Mouse (Mus musculus) megakaryocyte progenitor cell, adult 5-6 weeks (primary cell): ENCODE results near the gene Elf2. TPM values are rescaled to one million over a fixed set of nuclear protein-coding genes. Genes with fewer than 3 reads are reported as not detected.

Experiments
- ATAC-seq: replicated peaks from 2 replicates; pipeline ENCODE4 v1.8.0; 2016; ENCODE audit warnings: mild to moderate bottlenecking, moderate TSS enrichment, inconsistent platforms; ENCODE audit not compliant: poor library complexity
- total RNA-seq, 2 experiments: library from RNA; stranded (forward) in 1 of 2; stranded (reverse) in 1 of 2; fragments of 157-497, 149-512 nt in 1 of 2; fragments of 200-1000 nt in 1 of 2; gene quantifications; 2 replicates each; pipeline versions ENCODE4 v1.2.3 to v1.2.4; 2015 to 2017

The Elf2 gene
- total RNA-seq, 2 experiments from 2014 or later: 43.1 to 96.0 TPM

GRCm38 (mm10) chr3:51239541-51239940, 100.9 kb downstream of the Elf2 start:
- ATAC-seq: no peak

- ATAC-seq: peak; percentile 61
These were observed 101.9 kb downstream of the Elf2 start for GRCm38 (mm10) chr3:51238515-51238914.

- ATAC-seq: no peak
These were observed 105.8 kb downstream of the Elf2 start for GRCm38 (mm10) chr3:51234752-51235055.

DNA sequence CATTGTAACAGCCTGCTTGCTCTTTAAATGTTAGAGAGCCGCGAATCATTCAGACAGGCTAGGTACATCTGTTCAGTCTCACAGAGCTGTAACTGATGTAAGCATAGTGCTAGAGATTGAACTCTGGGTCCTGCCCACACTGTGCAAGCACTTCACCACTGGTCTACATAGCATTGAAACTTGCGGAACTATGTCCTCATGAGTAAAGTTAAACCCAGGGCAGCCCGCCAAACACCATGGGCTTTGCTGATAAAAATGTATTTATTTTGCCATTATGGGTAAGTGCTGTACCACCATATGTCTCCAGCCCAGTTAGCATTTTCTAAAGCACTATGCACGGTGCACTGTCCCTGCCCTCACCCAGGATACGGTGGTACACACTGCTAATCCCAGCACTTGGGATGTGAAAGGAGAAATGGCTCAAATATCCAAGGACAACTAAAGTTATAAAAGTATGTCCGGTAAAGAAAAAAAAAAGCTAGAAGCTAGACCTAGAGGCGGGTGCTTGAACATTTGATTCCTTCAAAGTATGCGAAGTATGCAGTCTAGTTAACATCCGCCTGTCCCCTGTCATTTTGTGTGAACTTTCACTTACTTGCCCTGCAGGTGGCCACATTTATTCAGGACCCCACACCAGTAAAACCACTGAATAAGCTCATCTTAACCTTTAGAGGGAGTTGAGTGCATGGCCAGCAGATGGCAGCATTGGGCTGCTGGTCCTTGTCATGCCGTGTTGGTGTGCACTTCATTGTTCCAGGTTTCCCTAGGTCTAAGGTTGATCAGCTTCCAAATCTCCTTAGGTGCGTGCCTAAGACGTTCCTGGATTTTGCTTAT, 106.3 kb downstream of the Elf2 start:
- peak; percentile 63 for ATAC-seq

- ATAC-seq: no peak
These were observed 107.0 kb downstream of the Elf2 start for GRCm38 (mm10) chr3:51233474-51233873.

DNA sequence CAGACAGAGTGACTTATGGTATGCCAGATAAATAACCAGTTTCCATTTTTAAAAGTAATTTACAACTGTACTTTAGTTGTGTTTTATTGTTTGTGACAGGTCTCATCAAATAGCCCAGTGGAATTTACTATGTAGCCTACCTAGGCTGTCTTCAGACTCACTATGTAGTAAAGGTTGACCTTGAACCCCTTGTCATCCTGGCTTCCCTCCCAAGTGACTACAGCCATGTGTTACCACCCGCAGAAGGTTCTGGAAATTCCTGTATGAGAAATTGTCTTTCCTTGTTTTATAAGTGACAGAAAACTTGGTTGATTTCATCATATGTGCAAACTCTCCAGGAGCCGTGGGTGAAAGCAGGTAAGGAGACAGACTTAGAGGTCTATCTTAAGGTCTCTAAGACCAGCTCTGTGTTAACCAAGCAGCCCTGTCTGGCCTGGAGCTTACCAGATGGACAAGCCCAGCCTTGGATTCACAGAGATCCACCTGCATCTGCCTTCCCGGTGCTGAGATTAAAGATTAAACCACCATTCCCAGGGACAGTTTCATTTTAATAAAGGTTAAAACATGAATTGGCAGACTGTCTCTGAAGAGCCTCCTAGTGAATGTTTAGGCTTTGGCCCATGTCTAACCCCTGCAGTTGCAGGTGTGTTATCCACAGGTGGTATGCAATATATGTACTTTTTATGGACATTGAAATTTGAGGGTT, 108.1 kb downstream of the Elf2 start:
- ATAC-seq: no peak

DNA sequence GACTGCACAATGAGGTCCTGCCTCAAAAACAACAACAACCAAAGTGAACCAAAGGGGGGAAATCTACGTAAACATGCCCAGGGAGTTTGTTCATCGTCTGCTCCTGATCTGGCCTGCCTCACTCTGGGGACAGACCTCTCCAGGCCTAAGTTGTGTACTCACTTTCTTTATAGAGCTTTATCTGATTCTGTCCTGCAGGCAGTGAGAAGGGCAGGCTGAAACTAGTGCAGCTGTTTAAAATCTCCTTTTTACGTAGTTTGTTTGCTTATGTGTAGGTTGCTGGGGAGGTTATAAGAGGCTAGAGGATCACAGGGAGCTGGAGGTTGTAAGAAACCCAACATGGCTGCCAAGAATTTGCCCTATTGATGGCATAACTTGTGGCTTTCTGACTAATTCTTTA, 109.0 kb downstream of the Elf2 start:
- ATAC-seq: no peak

DNA sequence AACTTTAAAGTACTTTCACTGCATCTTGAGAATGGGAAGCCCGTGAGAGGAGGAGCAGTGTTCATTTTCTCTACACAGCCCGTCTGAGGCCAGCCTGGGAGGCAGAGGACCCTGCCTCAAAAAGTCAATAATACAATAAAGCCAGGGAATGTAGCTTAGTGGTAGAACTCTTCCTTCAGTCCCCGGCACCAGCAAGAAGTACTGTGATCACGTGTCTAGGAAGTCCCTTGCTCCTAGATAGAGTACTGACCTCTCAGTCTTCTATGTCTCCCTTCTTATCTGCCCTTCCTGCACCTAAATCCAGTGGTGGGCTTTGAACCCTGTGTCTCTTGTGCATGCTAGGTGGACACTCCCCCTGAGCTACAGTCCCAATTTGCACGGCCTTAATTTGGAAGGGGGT, 109.6 kb downstream of the Elf2 start:
- ATAC-seq: no peak

GRCm38 (mm10) chr3:51230146-51230835, 110.2 kb downstream of the Elf2 start:
- peak; percentile 57 for ATAC-seq

DNA sequence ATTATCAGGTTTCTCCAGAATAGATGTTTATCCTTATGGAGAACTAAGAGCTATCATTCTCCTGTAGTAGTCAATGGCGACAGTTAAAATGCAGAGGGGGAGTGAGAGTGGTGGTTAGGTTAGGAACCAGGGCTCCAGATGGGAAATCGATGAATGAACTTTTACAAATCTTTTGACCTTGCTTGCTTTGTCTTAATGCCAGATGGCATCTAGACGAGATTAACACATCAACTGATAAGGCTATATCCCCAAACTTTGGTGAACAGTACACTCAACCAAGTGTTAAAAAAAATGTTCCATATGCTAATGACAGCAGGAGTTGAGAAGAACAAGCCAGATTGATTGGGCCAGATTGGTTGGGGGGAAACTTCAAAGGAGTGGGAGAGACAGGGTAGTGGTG, 111.2 kb downstream of the Elf2 start:
- ATAC-seq: no peak

DNA sequence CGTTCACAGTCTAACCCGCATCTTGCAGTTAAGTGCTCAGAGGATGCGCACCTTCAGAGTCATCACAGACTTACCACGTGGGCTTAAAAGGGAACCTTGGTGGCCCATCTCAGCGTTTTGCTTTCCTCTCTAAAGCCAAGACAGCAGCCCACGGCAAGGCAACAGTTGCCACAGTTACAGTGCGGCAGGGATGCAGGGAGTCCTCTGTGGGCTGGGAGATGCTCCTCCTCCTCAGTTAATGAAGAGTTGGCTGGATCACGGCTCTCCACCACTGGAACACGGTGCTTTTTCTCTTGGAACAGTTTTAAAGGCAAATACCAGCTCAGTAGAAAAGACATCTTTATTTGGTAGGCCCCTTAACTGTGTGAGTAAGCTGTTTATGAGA, 111.7 kb downstream of the Elf2 start:
- no peak for ATAC-seq

GRCm38 (mm10) chr3:51228038-51228820, 112.2 kb downstream of the Elf2 start:
- peak; percentile 47 for ATAC-seq

DNA sequence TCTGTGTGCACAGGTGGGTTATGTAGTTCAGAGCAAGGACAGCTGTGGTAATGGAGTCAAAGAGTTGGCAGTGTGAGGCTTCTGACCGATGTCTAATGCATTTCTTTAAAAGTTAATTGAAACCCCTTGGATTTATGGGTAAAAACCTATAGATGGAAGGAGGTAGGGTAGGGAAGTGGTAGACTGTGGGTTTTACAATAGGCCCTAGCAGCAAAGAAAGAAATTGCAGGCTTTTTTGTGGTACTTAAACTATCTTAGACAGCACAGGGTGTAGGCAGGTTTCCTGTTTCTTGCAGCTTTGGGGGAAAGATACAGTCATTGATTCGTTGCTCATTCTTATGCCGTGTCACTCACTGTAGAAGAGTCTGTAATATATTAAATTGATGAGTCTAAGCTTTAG, 113.9 kb downstream of the Elf2 start:
- ATAC-seq: peak; percentile 7; the same call in 1 of the 2 replicates

DNA sequence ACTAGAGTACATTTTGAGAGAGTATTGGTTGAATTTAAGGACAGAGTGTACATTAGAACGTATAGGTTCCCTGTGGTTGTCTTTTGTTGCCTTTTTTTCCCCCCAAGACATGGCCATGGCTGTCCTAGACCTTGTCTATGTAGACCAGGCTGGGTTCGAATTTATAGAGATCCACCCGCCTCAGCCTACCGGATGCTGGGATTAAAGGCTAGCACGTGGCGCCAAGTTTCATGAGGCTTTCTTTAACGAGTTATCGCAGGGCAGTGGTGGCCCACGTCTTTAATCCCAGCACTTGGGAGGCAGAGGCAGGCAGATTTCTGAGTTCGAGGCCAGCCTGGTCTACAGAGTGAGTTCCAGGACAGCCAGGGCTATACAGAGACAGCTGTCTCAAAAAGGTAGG, 114.5 kb downstream of the Elf2 start:
- ATAC-seq: no peak

GRCm38 (mm10) chr3:51225226-51225750, 115.2 kb downstream of the Elf2 start:
- ATAC-seq: no peak

DNA sequence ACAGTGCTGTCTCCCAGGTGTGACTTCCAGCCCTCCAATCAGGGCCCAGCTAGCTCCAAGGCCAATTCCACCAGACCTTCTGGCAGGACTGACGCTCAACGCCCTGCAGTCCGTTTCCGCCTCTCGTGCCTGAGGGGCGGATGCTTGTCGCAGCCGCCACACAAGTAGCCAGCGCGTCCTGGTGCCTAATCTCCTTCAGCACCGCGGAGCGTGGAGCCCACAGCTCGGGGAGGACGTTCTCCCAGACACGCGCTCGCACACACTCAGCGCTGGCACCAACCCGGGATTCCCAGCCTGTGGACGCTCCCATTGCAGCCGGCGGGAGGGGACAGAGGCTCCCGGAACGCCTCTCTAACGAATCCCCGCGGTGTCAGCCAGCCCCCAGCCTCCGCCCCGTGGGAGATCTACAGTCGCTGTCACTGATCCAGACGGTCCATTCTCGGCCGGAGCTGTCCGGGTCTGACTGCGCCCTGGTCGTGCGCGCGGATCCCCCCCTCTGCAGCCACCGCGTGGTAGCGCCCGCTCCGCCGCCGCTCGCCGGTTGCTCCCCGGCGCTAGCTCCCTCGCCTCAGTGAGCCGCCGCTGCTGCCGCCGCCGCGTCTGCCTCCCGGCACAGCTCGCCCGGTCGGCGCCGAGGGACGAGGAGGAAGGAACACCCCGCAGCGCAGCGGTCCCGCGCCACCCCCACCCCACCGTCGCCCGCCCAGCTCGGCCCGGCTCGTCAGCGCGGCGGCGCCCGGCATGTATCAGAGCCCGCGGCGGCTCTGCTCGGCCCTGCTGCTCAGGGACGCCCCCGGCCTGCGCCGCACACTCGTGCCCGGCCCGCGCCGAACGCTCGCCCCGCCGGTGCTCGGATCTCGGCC, 115.9 kb downstream of the Elf2 start, which contains the start of gene Noct:
Gene Noct, plus strand, starts transcription at position 85 of the 863 bp plus-strand sequence.
- peak; percentile 83 for ATAC-seq

GRCm38 (mm10) chr3:51223556-51223955, 116.9 kb downstream of the Elf2 start:
- ATAC-seq: no peak

DNA sequence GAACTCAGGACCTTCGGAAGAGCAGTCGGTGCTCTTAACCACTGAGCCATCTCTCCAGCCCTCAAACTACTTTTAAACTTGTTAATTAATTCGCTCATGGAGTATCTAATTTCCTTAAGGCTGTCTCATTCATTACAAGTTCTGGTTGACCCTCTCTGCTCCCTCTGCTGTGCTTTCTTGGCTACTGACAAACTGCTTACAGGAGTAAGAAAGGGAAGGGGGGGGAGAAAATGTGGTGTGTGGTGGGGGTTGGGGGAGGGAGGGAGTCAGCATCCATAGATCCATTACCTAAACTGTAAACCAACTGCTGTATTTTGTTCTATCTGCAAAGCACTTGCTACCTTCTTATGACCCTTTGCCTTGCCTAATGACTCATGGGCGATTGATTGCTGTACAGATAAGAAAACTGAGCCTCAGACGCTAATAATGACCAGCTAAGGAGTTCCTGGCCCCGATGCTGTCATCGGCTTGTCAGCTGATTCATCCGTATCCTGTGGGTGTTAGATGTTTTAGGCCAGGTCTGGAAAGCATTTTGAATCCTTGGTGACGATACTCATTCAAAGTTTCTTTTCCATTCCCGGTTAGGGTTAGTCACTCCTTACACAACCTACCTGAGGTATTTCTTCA, 117.5 kb downstream of the Elf2 start:
- no peak for ATAC-seq

DNA sequence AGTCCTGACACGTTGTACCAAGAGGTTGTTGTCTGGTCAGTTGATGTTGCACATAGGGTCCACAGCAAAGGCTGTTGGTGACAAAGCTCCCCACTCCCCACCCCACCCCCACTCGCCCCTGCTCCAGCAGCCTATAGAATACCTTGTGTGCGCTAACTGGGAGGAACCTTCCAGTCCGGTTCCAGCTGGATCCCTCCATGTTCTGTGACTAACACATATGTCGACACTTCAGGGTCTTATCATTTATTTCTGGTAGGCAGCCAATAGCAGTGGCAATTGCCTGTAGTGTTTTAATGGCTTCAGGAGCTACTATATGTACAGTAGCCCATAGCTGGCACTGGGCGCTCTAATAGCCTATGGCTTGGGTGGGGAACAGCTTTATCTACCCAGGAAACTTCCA, 118.2 kb downstream of the Elf2 start:
- ATAC-seq: no peak
